Mouse (Mus musculus) skeletal muscle tissue, adult 2 months (tissue): ENCODE measurements around the gene Hsf4.
A peak's percentile ranks its signal among the peaks of the same experiment; 100 is the strongest.
"Not testable (repeated sequence)": the region's sequence is repeated elsewhere in the genome, so short reads cannot be mapped to it uniquely, and the experiment has no call there.

Experiments
- DNase-seq: peaks from one replicate; pipeline ENCODE4 v3.0.0-alpha.2; 2012; ENCODE audit warnings: low read depth, low spot score

Hsf4 gene

GRCm38 (mm10) chr8:105269461-105269947, at the start of gene Hsf4:
TSS of gene Hsf4 (plus strand) at chr8:105269801.
- peak; percentile 55 for DNase-seq

GRCm38 (mm10) chr8:105223850-105224249, 45.8 kb upstream of the Hsf4 start:
- peak; percentile 23 for DNase-seq

GRCm38 (mm10) chr8:105224413-105225271, 45.0 kb upstream of the Hsf4 start, which contains the start of gene D230025D16Rik:
TSS of gene D230025D16Rik (plus strand) at chr8:105225145.
- DNase-seq: peak; percentile 93

DNA sequence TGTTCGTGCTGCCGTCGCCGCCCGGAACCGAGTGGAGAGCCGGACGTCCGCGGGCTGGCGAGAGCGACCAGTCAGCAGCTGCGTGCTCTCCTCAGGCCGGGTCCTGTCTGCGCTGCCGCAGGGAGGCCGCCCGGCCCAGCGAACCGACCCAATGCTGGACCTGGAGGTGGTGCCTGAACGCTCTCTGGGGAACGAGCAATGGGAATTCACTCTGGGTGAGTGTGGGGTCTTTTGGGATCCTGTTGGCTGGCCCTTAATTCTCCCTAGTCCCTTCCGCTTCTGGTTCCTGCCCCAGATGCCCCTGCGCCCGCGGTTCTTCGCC, 44.4 kb upstream of the Hsf4 start:
- no peak for DNase-seq

- DNase-seq: no peak
These were observed 43.7 kb upstream of the Hsf4 start for GRCm38 (mm10) chr8:105225917-105226316.

- no peak for DNase-seq
These were observed 37.9 kb upstream of the Hsf4 start for GRCm38 (mm10) chr8:105231503-105232320.

DNA sequence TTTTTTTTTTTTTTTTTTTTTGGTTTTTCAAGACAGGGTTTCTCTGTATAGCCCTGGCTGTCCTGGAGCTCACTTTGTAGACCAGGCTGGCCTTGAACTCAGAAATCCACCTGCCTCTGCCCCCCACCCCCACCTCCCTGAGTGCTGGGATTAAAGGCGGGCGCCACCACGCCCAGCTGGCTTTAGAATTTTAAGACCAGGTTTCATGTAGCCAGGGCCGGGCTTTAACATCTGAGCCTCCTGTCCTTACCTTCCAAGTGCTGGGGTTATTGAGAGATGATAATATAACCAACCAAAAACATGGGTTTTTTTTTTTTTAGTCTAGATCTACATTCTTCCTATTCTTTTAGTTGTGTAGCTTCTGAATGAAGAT, 37.3 kb upstream of the Hsf4 start:
- not testable (repeated sequence) for DNase-seq

DNA sequence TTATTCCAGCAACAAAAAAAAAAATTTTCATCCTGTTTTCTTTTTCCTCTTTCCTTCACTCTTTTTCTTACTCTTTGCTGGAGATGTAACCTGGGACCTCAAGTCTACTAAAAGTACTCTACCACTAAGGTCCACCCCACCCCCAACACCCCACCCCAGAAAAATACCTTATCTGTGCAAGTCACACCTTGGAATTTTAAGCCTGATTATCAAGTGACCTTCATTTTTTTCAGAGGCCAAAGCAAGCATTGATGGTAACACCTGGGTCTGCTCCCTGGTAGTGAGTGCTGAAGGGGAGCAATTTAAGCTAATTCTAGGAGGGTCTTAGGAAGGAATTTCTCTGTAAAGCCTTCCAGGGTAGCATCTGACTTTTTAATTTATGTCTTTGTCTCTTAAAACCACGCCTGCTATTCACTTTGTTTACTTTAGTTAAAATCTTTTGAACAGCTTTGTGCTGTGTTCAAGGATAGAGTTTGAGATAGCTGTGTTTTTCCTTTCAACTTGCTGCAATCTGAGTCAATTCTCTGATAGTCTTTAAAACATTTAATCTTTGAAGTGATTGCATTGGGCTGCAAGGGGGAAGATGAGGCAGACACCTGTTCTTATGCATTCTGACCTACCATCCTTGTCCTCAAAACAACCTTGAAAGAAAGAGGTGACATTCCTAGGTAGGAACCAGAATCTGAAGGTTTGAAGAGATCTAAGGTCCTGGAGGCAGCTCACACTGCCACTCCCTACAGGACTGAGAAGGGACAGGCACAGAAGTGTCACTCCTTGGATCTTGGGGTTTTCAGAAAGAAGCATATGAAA, 36.3 kb upstream of the Hsf4 start:
- no peak for DNase-seq

DNA sequence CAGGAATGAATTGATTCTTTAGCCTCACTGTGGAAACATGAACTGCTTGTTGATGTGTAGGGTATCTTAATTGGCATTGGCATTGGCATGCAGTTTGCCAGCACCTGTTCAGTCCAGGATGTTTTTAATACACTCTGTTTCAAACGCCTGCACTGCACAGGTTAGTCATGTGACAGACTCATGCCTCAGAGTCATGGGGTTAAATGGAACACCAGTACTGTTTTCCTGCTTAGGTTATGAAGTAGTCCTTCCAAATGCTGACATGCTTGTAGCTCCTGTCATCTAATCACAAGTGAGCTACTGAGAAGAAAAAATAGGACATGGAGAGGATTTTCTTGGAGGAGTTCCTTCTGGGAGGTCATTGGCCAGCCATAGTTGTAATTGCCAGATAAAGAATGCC, 34.4 kb upstream of the Hsf4 start:
- DNase-seq: peak; percentile 31

DNA sequence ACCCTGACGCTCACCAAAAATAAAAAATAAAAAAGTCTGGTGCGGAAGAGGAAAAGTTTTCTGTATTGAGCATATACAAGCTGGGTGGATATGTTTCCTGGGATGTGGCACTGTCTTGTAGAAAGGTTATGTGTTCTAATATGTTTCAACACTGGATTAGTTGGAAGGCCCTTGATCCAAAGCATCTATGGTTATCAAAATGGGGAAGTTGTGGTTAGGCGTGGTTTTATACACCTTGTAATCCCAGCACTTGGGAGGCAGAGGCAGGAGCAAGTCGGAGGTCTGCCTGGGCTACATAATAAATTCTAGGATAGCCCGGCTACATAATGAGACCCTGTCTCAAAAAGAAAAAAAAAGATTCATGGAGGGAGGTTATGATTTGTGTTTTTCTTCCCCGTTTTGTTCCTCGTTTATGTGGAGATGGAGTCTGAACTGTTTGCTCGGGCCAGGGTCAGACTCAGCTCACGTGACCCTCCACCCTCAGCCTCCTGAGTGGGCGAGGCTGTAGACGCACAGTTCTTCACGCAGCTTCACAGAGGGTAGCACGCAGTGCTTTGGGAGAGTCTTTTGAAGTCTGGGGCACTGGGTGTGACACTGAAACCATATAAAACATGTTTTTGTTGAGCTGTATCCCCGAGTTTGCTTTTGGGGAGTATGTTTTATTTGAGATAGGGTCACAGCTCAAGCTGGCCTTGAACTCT, 32.0 kb upstream of the Hsf4 start:
- no peak for DNase-seq

GRCm38 (mm10) chr8:105241016-105241415, 28.6 kb upstream of the Hsf4 start:
- no peak for DNase-seq

DNA sequence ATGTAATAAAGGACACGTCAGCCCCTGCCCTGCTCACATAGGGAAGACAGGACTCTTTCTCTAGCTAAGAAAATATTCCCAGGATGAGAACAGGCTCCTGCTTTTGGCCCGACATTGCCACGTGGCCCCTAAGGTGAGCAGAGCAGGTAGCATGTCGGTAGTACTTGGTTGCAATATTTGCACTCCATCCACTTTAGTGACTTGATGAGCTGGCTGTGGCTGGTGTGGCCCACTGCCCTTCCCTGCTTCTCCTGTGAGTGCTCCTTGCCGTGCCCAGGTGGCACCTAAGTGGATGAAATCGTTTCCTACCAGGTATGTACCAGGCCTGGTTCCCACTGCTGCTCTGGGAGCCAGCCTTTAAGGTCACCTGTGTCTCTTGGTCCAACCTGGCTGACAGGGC, 17.6 kb upstream of the Hsf4 start:
- no peak for DNase-seq

DNA sequence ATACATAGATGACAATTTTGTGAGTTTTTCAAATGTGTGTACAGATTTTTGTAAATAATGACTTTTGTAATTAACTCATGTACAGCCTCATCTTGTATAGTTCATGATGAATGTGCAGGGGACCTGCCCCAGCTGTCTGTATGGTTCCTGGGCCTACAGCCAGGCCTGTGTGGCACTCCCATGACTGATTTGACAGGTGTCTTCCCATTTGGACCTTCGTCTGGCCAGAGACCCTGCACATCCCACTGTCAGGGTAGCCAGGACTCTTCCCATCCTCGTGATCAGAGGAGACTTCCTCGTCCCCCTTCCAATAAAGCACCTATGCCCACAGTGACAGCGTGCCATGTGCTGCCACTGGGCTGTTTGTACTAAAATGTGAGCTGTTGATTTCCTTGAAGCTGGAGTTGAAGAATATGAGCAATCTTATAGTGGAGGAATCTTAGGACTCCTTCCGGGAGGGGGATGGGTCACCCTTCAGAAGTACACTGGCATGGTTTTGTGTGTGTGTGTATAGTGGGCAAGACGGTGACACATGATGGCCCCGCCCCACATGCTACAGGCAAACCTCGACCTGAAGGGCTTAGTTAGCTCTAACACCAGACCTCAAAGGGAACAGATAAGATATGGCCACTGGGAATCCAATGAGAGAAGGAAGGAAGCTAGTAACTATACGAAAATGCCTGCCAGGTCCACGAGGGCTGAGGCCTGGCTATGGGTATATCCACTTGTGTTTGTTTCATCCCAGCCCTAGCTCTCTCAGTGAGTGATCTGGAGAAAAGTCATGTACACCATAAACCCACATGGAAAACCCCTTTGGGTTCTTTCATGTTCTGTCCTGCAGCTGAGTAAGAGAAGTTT, 16.7 kb upstream of the Hsf4 start:
- DNase-seq: no peak

DNA sequence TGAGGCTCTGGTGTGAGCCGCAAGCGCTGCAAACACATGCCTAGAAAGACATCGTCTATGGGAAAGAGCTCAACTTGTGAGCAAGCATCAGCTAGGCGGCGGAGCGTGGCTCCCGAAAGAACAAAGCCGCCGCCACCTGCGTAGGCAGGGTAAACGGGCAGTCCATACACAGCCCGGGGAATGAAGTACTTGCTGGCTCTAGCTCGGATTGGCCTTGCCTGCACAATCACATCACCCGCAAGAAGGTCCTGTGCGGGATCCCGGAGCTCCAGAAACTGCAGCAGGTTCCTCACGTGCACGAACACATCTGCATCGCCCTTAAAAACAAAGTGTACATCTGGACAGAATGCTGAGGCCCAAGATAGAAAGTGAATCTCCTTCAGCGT, 15.8 kb upstream of the Hsf4 start:
- DNase-seq: no peak

DNA sequence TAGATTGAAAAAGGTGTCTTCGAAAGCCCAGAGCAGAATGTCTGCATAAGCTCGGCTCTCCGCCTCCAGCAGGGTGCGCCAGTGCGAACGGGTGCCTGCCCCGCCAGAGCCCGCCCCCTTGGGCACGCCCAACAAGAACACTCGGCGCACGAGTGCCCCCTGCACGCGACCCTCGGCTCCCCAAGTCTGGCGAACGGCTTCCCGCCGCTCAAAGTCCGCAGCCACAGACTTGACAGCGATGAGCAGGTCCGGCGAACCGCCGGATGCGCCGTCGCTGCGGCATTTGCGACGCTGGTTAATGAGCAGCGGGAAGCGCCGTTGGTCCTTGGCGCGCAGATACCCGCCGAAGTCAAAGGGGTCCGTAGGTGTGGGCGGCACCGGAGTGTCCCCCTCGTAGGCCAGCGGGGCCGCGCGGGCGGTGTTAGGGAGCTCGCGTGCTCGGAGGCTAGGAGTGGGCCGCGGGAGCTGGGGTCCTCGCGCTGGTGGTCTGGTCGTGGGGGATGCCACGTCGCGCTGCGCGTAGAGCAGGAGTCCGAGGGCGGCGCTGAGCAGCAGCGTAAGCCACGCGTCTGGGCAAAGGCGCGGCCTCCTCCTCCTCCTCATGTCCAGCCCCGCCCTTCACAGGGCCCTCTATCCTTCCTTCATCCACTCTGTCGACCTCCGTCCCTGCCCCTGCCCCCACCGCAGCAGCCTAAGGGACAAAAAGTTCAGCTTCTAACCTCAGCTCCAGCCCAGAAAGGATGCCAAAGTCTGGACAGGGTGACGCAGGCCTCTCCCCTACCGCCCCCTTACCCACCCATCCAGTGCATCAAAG, 15.2 kb upstream of the Hsf4 start:
- DNase-seq: peak; percentile 71

DNA sequence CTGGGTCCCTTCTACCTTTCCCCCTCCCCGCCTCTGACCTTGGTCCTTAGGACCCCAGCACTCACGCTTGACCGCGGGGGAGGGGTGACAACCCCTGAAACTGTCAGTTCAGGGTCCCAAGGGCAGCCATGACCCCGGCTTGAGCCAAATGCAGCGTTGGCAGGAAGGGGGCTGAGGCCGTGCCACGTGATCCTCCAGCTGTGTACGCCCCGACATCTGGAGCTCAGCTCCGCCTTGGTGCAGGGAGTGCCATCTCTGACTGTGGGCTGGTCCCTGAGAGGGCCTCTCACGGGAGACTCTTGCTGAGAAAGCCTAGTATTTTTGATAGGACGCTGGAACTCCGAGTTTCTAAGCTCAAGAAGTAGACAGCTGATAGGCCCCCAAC, 14.6 kb upstream of the Hsf4 start, which contains the start of gene B3gnt9:
B3gnt9 (minus strand) TSS at position 188 of the 385 bp plus-strand sequence.
- peak; percentile 81 for DNase-seq

DNA sequence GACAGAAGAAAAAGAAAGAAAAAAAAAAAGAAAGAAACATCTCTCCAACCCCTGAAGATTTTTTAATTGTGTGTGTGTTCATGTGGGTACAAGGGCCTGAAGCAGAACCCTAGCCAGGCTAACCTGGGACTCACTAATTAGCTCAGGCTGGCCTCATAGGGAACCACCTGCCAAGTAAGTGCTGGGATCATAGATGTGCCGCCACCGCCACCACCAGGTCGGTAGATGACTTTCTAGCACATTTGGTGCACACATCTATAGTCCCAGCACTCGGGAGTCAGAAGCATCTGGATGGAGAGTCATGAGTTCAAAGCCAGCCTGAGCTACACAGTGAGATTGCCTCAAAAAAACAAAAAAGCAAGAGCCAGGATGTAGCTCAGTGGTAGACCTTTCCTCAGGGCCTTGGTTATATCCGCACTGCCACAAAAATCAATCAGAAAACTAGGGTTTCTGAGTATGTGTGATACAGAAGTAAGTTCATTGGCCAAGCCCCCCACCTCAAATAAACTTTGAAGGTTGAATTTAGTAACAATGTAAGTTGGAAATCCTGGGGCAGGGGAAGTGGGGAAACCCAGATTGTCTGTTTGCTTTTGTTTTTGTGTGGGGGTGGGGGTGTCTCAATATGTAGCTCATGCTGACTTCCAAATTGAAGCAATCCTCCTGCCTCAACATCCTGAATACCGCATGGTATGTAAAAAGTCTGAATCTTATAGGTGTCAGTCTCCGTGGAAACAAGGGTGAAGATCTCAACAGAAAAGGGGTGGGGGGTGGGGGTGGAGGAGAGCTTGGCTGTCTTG, 12.1 kb upstream of the Hsf4 start:
- no peak for DNase-seq

- no peak for DNase-seq
These were observed 10.5 kb upstream of the Hsf4 start for GRCm38 (mm10) chr8:105258911-105259720.
